Mouse (Mus musculus): Measurements from ENCODE around the gene Dctn3.
A peak's percentile ranks its signal among the peaks of the same experiment; 100 is the strongest.
"Not testable (repeated sequence)": the region's sequence is repeated elsewhere in the genome, so short reads cannot be mapped to it uniquely, and the experiment has no call there.

The Dctn3 gene

DNA sequence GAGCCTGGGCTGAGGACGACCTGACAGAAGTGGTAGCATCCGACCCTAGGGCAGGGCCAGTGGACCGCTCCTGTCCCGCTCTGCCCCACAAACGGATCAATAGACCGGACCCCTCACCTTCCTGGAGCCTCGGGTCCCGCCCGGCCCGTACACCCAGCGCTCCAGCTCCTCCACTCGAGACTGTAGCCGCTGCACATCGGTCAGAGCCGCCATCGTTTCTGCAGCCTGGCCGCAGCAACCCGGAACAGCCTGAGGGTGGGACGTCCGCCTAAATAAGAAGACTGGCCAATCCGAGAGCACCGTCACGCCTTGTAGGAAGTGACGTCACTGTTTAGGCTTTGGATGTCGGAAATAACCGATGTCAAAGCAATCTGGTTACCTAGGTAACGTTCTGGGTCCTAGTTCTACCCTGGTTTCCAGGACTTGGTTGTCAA lies at the start of gene Dctn3:
TSS of gene Dctn3 (minus strand) at position 253 of the 434 bp plus-strand sequence.
- DNase-seq (ENCODE audit: low spot score): peak; percentile 93

DNA sequence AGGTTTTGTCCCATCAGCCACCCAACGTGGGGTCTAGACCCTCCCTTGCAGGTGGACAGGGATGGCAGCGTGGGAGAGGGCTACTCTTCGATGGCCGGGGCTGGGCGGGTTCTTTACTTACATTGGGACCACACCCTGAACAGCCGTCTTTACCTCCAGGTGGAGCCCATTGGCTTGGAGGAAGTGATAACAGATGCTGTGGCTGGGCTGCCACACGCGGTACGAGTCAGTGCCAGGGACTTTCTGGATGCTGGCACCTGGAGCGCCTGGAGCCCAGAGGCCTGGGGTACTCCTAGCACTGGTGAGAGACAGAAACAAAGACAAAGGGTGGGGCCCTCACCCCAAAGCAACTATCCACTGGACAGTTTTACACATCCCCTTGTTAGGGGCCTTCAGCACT lies 44.3 kb upstream of the Dctn3 start:
- DNase-seq (ENCODE audit: low spot score): not testable (repeated sequence)

DNA sequence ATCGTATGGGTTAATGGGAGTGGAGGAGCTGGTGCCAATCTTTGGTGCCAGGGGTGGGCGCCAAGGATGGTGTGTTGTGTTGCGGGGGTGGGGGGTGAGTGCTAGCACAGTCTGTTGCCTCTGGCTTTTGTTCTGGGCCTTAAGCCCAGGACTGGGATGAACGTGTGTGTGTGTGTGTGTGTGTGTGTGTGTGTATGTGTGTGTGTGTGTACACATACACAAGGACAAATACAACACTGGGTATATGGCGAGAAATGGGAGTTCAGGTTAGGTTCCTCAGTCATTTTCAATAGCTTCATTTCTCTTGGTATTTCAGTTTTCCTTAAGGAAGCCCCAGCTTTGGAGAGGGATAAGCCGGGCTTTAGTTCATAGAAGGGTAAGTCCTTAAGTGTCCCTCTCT lies 40.2 kb upstream of the Dctn3 start:
- DNase-seq (ENCODE audit: low spot score): not testable (repeated sequence)

DNA sequence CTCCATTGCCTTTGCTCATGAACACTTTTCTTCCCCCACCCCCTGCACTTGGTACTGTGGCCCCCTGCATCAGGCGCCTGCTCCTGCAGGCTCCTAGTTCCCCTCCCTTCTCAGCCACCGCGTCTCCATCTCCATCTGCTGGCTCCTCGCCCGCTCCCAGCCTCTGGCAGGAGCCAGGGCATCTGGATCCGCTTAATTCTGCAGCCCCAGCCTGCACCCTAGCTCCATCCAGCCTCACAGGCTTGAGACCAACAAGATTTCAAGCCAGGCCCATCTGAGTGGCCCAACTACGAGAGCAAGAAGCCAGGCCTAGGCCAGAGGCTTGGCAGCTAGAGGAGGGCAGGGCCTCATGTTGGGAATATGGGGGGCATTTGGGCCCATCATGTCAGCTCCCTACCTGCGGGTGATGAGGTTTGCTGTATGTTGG lies 39.7 kb upstream of the Dctn3 start:
- DNase-seq (ENCODE audit: low spot score): not testable (repeated sequence)

DNA sequence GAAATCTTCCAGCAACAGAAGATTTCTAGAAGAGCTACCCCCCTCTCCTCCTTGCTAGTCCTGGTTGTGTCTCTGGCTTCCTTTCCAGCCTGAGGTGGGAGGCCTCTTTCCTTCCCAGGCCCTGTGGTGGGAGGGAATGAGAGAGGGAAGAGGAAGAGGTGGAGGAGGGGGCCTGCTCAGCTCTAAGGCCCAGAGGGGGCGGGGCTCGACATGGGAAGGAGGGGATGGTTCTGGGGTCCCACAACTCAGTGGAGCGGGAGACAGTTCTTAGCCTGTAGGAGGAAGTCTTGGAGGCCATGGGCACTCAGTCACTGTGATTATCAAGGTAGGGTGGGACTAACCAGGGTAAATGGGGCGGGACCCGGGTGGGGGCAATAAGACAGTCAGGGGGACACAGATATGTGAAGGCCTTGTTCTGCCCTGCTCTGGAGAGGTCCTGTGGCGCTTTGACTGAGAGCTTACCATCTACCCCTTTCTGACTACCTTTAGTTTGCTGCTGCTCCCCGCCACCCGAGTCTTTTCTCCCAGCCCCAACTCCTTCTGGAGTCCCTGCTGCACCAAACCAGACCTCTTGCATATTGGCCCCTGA lies 39.2 kb upstream of the Dctn3 start:
- no peak for DNase-seq (ENCODE audit: low spot score)

DNA sequence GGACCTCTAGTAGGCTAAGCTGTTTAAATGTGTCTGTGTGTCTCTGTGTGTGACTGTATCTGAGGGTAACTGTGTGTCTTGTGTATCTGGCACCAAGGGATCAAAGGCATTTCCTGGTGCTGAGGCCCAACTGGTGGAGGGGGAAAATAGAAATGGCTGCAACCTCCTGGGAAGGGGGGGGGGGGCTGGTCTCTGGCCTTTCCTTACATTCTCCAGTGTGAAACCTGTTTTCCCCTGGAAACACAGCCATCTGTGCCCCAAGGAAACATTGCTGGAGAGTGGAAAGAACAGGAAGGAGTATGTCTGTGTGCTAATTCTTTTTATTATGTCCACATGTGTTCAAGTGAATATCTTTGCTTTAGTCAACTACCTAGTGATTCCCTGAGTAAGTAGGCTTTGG lies 38.7 kb upstream of the Dctn3 start:
- DNase-seq (ENCODE audit: low spot score): no peak

DNA sequence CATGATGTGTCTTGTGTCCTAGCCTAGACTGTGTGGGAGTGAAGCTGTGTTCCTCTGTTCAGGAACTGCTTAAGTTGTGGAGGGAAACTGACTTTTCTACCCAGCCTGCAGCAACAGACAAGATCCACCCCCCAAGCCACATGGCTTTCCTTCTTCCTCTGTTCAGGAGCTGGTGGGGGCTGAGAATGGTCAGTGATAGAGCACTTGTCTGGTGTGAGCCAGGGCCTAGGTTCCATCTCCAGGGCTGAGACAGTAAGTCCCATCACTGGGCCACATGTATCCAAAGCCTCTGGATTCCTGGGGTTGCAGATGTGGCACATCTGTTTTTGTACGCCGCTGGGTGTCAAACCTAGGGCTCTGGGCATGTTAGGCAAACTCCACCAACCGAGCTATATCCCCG lies 37.9 kb upstream of the Dctn3 start:
- no peak for DNase-seq (ENCODE audit: low spot score)

DNA sequence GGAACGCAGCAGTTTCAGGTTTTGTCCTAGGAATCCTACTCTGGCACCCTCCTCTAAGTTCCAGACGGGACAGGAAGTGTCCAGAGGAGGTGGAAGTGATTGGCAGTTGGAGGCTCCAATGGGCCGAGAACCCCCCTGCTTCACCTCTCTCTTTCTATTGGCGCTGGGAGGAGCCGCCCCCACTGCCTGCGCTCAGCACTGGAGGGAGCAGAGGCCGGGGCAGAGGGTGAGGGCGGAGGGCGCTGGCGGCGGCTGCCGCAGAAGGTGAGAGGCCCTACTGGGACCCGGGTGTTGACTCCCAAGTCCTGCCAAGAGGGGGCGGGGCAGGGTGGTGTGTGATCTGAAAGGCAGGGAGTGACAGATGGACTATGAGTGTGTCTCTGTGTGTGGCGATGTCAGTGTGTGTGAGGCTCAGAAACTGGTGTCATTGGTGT lies 37.3 kb upstream of the Dctn3 start:
- no peak for DNase-seq (ENCODE audit: low spot score)

DNA sequence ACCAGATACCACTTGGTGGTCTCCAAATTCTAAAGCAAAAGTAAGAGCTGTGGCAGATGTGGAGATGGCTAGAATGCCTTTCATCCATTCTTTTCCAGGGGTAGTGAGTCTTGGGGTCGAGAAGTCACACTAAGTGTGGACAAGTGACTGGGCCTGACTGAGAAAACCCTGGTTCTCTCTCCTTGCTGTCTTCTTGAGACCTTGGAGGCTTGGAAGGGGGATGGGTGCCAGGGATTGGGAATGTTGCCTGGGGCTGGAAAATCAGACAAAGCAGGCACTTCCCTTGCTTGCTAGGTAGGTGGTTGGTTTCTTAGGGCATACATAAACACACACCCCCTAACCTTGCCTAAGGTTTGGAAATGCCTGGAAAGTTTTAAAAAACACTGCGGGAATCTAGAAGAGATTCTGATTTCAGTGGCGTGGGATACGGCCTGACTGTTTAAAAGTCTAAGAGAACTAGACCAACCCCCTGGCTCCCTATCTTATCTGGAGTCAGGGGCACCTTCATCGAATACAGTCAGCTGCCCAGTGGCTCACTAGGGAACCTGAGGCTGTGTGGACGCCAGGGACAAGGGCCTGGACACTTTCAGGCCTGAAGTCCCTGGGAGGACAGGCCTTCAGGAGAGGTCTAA lies 36.8 kb upstream of the Dctn3 start:
- DNase-seq (ENCODE audit: low spot score): no peak

DNA sequence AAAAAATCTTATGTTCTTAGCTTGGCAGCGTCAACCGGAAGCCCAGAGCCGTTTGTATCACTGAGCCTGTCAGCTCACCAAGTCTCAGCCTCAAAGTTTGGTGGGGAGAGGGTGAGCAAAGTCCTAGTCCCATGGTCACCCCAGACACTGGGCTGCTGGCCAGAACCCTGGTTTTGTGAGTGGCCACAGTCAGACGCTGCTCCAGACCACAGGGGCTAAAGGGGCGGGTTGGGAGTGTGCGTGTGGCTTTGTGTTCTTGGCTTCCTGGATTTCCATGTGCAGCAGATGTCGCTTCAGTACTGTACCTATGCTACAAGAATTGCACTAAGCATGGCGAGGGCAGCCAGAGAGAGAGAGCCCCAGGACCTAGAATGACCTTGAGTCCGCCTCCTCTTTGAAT lies 36.2 kb upstream of the Dctn3 start:
- DNase-seq (ENCODE audit: low spot score): no peak

DNA sequence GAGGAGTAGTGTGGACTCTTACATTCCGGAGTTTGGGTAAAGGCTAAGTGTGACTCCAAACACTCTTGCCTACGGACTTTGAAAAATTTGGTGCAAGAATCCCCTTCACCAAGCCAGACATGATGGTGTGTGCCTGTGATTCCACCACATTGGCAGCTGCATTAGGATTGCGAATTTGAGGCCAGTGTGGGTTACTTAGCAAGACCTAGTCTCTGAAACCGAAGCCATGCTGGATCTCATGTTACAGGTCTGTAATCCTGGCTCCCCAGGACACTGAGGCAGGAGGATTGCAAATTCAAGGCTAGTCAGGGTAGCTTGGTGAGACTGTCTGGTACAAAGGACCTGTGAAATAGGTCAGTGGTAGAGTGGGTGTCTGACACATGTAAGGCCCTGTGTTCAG lies 35.7 kb upstream of the Dctn3 start:
- no peak for DNase-seq (ENCODE audit: low spot score)

DNA sequence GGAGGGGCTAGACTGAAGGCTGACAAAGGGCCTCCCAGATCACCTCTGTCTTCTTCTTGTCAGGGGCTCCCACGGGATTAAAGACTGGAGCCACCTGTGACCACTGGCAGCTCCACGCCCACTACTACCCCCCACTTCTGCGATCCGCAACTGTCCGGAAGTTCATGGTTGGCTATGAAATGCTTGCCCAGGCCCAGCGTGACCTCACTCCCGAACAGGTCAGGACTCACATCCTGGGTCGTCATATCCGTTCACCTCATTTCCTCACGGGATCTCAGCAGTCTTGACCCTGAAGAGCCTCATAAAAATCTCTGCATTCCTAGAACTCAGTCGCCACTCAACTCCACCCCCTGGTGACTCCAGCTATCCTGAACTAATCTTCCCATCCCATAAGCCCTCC lies 35.1 kb upstream of the Dctn3 start:
- DNase-seq (ENCODE audit: low spot score): no peak

DNA sequence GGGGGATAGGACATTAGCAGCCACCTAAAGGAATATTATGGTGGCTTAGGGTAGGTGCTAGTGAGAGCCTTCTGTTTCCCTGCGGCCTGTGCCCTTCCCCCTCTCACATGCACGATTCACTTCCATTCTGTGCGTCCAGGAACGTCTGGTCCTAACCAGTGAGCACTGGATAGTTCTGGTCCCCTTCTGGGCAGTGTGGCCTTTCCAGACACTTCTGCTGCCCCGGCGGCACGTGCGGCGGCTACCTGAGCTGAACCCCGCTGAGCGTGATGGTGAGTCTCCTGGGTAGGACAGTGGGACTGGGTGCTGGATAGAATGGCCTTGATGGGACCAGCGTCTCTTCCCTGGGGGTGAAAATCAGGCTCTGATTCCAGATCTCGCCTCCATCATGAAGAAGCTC lies 34.4 kb upstream of the Dctn3 start:
- no peak for DNase-seq (ENCODE audit: low spot score)

DNA sequence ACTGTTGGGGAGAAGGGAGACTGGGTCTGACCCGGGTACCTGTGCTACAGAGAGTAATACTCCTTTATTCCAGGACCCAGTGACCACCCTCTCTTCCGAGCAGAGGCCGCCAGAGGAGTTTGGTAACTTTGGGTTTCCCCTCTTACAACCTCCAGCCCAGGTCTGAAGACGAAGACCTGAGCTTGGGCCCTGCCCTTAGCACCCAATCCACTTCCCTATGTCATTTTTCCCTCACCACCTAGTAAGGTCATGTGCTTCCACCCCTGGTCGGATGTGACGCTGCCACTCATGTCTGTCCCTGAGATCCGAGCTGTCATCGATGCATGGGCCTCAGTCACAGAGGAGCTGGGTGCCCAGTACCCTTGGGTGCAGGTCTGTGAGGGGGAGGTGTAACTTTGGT lies 33.5 kb upstream of the Dctn3 start:
- no peak for DNase-seq (ENCODE audit: low spot score)

DNA sequence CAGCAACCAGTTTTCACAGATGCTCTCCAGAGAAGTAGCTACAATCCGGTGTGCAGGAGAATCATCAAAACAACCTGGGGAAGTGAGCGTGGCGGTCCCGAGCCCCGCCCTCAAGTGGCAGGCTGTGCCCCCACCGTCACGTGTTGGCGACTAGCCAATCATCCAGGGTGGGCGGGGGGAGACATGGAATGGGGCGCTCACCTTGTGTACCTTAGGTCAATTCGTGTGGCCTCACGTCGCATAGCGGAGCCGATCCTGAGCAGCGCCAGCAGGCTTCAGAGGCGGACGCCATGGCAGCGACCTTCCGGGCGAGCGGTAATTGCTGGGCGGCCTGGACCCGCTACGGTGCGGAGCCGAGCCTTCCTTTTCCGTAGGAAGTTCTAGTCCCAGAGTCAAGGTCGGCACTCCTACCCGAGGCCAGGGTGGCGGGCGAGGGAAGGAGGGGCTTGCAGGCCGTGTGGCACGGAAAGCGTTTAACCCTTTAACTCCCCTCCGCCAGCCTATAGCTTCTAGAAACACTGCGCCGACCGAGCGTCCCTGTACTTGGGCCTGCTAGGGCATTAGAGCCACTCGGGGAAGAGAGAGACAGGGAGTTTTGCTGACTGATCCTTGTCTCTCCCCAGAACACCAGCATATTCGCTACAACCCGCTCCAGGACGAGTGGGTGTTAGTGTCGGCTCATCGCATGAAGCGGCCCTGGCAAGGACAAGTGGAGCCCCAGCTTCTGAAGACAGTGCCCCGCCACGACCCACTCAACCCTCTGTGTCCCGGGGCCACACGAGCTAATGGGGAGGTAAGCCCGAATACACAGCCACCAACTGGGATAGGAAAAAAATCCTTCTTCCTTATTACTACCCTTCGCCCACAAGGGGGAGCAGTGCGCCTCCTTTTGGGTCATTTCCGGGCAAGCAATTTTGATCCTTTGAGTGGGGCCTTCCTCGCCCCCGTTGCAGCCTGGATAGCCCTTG lies 32.7 kb upstream of the Dctn3 start, which contains the start of gene Sigmar1:
TSS of gene Sigmar1 (minus strand) at position 820 of the 968 bp plus-strand sequence.
- peak; percentile 66 for DNase-seq (ENCODE audit: low spot score)

DNA sequence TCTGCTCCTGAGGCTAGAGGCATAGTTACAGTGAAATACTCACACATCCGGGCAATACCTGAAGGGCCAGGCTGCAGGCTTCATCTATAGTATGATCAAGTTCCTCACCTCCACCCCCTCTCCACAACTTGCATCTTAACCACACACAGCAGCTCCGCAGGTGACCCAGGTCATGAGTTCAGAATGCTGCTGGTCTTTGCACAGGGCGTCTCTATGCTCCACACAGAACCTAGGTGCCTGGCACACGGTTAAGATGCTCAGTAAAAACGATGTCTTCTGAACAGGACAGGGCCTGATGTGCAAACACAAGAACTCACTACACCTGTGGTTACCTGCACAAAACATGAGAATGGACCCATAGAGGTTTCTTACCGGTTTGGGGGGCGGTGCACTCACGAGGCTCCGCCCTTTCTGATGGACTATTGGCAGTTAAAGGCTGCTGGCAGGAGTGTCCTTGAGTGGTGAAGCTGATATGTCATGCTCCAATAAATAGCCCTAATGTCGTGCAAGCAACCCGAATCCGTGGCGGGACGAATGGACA lies 31.9 kb upstream of the Dctn3 start, which contains the start of gene Galt:
TSS of gene Galt (plus strand) at position 432 of the 541 bp plus-strand sequence.
- no peak for DNase-seq (ENCODE audit: low spot score)

DNA sequence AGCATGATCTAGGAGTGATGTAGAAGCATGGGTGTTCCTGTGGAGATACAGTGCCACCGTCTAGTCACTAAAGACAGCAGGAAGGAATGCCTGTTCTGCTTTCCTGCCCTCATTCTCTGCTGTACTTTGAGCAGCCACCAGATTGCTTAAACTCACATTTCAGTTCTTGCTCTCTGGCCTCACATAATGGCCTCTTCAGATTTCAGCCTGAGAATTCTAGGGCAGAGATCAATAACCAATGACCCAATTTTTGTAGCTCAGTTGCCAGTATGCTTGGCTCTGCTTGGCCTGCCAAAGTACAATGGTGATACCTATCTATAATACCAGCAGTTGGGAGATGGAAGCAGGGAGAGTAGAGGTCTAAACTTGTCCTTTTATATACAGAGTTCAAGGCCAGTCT lies 22.1 kb upstream of the Dctn3 start:
- DNase-seq (ENCODE audit: low spot score): no peak

DNA sequence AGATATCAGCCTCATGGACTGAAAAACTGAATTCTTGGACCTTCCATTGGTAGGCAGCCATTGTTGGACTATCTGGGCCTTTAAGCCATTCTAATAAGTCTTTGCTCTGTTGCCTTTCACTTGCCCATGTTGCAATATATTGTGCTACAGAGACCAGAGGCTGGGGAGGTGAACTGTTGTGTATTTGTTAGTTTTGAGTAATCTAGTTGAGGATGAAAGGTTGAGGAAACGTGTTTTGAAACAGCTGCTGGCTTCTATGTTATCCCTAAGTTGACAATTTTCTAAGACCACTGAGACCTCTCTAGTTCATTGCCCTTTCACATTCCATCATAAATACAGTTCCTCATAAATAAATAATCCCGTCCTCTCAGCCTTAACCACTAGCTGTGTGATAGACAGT lies 21.2 kb upstream of the Dctn3 start:
- no peak for DNase-seq (ENCODE audit: low spot score)

DNA sequence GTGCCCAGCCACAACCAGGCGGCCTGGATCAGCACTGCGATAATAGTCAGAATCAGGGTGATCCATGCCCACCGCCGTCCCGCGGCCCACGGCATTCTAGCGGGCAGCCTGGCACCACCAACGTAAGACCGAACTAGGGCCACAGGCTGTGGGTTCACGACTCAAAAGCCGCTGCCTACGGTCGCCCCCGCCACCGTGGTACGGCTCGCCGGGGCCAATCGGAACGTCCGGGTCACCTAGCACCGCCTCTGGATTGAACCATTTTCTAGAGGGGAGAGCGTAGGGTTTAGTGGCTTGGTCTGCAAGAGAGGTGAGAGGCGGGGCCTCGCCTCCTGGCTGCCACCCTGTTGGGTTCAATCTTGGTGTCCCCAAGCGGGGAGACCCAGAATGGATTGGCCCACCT lies 18.2 kb upstream of the Dctn3 start:
- DNase-seq (ENCODE audit: low spot score): peak; percentile 82

DNA sequence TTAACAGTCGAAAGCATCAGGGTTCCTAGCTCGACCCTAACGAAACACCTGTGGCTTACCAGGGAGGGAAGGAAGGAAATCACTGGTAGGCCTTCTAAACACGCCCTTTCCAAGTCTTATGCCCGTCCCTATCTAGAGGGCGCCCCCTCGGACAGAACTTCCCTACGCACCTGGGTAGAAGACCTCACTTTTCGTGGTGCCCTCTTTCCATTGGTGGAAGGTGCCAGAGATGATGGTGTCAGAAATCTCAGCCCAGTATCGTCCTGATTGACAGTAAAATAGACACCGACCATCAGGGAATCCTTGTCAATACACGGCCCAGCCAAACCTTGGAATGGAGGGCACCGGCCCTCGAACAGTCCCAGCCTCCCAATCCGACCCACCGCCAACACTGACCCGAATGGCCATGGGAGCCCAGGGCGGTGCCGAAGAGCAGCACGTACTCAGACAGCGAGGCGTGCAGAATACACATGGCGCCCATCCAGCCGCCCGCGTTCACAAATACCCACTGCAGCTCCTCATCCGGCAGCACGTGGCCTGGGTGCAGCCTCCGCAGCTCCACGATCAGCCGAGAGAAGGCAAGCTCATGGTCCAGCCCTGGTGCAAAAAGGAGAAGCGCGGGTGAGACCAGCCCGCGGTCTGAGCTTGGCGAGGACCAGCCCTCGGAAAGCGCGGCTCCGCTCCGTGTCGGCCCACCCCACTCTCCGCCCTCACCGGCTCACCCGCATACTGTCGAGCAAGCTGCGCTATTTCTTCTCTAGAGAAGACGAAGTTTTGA lies 17.6 kb upstream of the Dctn3 start:
- DNase-seq (ENCODE audit: low spot score): no peak

DNA sequence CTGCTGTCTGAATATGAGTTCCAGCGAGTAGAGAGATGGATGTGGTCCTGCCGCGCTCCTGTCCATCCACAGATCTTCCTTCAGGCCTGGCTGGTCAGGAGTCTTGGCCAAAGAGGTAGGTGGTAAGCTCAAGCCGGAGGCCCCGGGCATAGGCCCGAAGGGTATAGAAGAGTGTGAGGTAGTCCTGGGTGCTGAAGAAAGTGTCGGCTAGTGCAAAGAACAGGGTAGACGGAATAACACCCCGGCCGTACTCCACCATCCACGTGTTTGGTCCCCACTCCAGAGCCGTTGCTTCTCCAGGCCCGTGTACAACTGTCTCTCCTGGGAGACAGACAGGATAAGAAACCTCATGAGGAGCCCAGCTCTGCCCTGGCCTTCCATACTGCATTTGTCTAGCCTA lies 16.3 kb upstream of the Dctn3 start:
- no peak for DNase-seq (ENCODE audit: low spot score)

DNA sequence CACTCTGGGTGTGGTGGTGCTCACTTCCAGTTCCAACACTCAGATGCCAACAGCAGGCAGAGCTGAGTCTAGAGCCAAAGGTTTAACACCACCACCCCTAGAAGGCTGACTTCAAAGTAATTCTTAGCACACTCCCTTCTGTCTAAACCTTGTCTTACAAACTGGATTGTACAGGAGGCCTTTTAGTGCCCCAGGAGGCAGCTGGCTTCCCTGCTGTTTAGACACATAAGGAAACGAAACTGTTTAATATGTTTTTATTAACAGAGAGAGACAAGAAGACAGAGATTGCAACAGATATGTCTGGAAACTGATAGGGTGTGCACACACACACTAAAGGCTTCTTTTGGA lies 15.3 kb upstream of the Dctn3 start:
- no peak for DNase-seq (ENCODE audit: low spot score)

Measured in layer of hippocampus, adult 9-10 months (tissue).